Mouse (Mus musculus) olfactory bulb, adult 2 months (tissue): ENCODE measurements around the gene Zfp82. TPM values are rescaled to one million over a fixed set of nuclear protein-coding genes. Genes with fewer than 3 reads are reported as not detected.
A peak's percentile ranks its signal among the peaks of the same experiment; 100 is the strongest.

Source experiments
- H3K27ac ChIP-seq: fragments of 200-500 bp; 2 replicates; pipeline ENCODE4 v1.5.1; 2012; ENCODE audit warnings: low read depth, low read length; ENCODE audit not compliant: insufficient read depth
- H3K4me1 ChIP-seq: fragments of 200-500 bp; 2 replicates; pipeline ENCODE4 v1.6.1; 2012; ENCODE audit warnings: low read length; ENCODE audit not compliant: control insufficient read depth, insufficient read depth
- H3K4me3 ChIP-seq: fragments of 200-500 bp; 2 replicates; pipeline ENCODE4 v1.5.1; 2012; ENCODE audit warnings: mild to moderate bottlenecking, low read depth, low read length, moderate library complexity; ENCODE audit not compliant: insufficient read depth
- CTCF ChIP-seq: fragments of 200-500 bp; IDR thresholded peaks from 2 replicates; pipeline ENCODE4 v1.5.1; 2012; ENCODE audit warnings: low read depth, mild to moderate bottlenecking, low read length, moderate library complexity; ENCODE audit not compliant: insufficient read depth
- POLR2A ChIP-seq: fragments of 200-500 bp; IDR thresholded peaks from 2 replicates; pipeline ENCODE4 v1.6.1; 2012; ENCODE audit warnings: mild to moderate bottlenecking, low read depth, low read length, moderate library complexity; ENCODE audit not compliant: insufficient read depth
- WGBS: fragments of 180-500 bp; shearing (Covaris S2); methylation state at CpG from one replicate; pipeline ENCODE4 v1.1.7; 2018; 5-methylcytosine and 5-hydroxymethylcytosine counted together
- polyA plus RNA-seq: library from polyadenylated mRNA; stranded (reverse); fragments of >200 nt; gene quantifications from 2 replicates; pipeline ENCODE4 v1.2.4, GENCODE M21; 2012; ENCODE audit warnings: low replicate concordance; ENCODE audit not compliant: missing spikeins, insufficient read depth, insufficient read length

Gene Zfp82
- polyA plus RNA-seq, 1 experiment: not detected

DNA sequence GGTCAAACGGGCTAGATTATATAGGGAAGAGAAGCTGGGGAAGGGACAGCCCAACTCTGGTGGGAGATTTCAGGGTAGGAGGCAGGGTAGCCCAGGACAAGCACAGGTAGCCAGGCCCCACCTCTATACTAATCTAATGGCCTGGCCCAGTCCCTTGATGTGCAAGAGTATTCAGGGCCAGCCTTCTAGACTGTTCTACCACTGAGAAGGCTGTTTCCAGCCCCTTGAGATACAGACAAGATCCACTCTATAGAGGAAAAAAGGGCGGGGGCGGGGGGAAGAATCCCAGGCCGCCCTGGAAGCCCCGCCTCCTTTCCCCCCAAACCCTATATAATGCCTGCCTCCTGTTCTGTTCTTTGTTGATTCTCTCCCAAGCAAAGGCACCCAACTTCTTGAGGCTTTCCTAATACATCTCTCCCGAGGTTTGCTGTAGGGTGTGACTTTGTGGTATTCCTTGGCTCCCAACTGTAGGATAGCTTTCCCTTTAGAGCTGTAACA, 21.3 kb upstream of the Zfp82 start:
- Histone ChIP-seq H3K4me3 (no peak overlapping the region), H3K4me1 (peaks cover 8% of the 10 kb centered on the region), H3K27ac (no peak overlapping the region)
- TF ChIP-seq POLR2A (no peak), CTCF (no peak)
- 67% methylated on average over 6 of the region's 6 CpGs for WGBS

DNA sequence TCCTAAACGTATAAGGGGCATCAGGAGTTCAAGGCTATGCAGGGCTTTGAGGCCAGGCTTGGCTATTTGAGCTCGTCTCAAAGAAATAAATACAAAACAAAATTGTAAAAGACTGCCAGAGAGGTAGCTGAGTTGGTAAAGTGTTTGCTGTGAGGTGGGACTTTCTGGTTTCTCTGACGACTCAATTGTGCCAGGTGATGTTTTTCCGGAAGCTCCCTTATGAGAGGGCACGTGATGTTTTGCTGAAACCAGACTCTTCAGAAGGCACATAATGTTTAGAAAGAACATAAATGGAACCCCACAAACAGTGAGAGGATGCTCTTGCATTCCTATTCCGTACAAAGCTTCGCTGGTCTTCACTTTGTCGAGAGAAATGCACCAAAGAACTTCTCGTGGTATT, 20.0 kb upstream of the Zfp82 start:
- TF ChIP-seq POLR2A (no peak), CTCF (no peak)
- WGBS: 84% methylated on average over 9 of the region's 9 CpGs
- peaks cover 11% of the 10 kb centered on the region for H3K4me1 ChIP-seq

DNA sequence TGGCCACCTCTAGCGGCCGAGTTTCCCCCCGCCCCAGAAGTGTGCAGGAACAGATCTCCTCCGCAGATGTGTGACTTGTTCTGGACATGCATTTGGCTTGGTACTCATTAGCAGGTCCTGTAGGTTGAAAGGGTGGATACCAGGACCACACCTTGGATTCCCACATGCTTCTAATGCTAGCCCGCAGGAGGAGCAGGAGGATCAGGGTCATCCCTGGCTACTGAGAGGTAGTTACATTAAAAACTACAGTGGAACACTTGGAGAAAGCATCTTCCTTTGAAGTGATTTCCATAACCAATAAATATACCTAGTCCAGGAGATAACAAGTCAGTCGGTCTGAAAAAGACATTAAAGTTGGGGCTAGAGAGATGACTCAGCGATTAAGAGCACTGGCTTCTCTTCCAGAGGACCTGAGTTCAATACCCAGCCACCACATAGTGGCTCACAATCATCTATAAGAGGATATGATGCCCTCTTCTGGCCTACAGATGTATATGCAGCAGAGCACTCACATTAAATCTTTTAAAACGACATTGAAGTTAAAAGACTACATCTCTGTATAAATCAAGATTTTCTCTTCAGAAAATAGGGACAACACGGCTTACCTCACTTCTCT, 18.4 kb upstream of the Zfp82 start:
- WGBS: 4% methylated on average over 9 of the region's 9 CpGs
- peaks cover 9% of the 10 kb centered on the region for H3K4me1 ChIP-seq
- peak overlapping the region; percentile 30 for H3K4me3 ChIP-seq
- TF ChIP-seq POLR2A (no peak), CTCF (no peak)
- H3K27ac ChIP-seq: 0 out of 2 replicates have a peak overlapping the region, but pooled peaks have one; percentile 43

More for the DNA sequence above, 20.0 kb upstream of the Zfp82 start:
- Histone ChIP-seq H3K4me3 (no peak overlapping the region), H3K27ac (no peak overlapping the region)

DNA sequence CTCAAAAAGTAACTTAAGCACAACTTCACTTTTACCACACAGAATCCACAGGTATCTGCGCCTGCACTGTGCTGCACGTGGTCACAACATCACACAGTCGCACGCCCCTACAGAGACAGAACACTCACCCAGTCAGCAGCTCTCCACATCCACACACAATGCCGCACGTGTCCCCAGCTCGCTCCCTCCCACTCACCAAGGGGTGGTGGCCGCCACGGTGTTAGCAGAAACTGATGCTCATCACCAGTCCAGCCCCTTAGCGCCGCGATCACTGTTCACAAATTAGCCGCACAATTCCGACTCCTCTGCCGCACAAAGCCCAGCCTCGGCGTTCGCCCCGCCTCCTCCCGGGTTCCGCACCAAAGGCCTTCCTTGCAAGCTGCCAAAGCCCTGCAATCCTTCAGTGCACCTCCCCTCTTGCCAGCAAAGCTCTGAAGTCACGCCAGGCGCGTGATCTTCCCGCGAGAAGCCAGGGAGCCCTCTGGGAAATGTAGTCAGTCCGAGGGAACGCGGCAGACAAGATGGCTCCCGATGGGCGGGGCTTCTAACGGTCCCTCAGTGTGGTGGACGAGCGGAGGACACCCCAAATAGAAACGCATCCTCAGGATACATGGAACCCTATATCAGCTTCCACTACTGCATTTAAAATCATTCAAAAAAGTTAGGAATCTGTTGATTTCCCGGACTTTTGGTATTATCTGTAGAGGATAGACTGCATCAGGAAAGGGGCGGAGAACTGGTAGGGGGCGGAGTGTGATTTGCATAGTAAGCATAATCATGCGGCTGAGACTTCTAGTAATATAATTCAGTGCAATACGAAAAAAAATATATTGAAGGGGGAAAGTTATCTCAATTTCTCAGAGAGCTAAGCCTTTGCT, 17.6 kb upstream of the Zfp82 start, which contains the start of the genes Gm26920 and Zfp566:
TSS of gene Gm26920 (minus strand) at position 319 of the 878 bp plus-strand sequence.
TSS of gene Zfp566 (minus strand) at position 436 of the 878 bp plus-strand sequence.
- peak within 1 kb of the TSS; percentile 70 for H3K27ac ChIP-seq
- H3K4me3 ChIP-seq: peak within 1 kb of the TSS; percentile 69
- H3K4me1 ChIP-seq: peaks cover 10% of the 10 kb centered on the region
- under 1% methylated on average over 40 of the region's 40 CpGs for WGBS
- no peak for TF ChIP-seq CTCF
- TF ChIP-seq POLR2A: peak; percentile 76

DNA sequence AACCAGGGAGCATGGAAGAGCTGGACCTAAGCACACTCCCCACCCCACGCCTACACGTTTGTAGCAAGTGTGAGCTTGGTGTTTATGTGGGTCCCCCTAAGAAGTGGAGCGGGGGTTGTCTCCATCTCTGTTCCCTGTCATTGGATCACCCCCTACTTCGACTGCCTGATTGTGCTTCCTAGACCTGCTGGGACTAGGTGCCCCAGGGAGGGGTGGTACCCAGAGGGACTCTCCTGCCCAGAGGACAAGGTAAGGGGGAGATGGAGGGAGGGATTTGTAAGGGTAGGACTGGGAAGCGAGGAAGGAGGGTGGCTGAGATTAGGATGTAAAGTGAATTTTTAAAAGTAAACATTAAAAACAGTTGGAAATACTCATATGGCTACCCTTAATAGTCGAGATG, 16.7 kb upstream of the Zfp82 start:
- WGBS: 10% methylated on average over 6 of the region's 6 CpGs
- peaks cover 10% of the 10 kb centered on the region for H3K4me1 ChIP-seq
- TF ChIP-seq CTCF: no peak
- no peak for TF ChIP-seq POLR2A
- H3K4me3 ChIP-seq: no peak overlapping the region
- H3K27ac ChIP-seq: no peak overlapping the region

DNA sequence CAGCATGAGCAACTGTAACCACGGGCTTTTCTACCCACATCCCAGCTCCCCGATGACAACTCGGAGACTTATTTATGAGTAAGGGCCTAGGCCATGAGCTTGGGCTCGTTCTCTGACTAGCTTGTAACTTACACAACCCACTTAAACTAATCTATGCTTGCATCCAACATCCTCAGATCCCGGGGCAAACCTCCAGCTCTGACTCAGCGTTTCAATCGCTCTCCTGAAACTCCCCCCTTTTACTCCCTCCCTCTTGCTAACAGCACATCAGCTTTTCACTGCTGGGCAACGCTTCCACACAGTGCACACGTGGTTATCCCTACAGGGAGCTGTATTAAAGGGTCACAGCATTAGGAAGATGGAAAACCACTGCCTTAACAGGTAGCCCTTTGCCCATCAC, 13.8 kb upstream of the Zfp82 start:
- peaks cover 10% of the 10 kb centered on the region for H3K4me1 ChIP-seq
- H3K27ac ChIP-seq: no peak overlapping the region
- TF ChIP-seq CTCF (no peak), POLR2A (no peak)
- H3K4me3 ChIP-seq: no peak overlapping the region
- WGBS: 39% methylated on average over 9 of the region's 9 CpGs

DNA sequence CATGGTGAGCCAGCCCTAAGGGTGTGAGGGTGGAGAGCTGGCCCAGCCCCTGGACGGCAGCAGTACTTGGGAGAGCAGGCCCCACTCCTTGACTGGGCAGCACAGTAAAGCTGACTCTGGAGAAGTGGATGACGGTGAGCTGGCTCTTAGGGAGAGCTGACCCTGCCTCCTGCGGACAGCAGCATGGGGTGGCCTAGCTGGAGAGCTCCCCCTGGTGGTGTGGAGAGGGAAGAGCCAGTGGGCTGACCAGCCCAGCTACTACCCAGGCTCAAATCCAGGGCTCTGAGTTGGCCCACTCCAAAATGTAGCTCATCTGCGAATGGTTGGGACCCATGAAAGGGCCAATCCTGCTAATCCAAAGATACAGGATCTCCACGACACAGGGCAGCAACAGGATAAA, 8.1 kb downstream of the Zfp82 start:
- WGBS: 73% methylated on average over 5 of the region's 5 CpGs
- Histone ChIP-seq H3K4me1 (no peaks in the 10 kb centered on the region), H3K4me3 (no peak overlapping the region), H3K27ac (no peak overlapping the region)
- TF ChIP-seq CTCF: peak; percentile 23; the same call in 1 of the 2 replicates
- no peak for TF ChIP-seq POLR2A

DNA sequence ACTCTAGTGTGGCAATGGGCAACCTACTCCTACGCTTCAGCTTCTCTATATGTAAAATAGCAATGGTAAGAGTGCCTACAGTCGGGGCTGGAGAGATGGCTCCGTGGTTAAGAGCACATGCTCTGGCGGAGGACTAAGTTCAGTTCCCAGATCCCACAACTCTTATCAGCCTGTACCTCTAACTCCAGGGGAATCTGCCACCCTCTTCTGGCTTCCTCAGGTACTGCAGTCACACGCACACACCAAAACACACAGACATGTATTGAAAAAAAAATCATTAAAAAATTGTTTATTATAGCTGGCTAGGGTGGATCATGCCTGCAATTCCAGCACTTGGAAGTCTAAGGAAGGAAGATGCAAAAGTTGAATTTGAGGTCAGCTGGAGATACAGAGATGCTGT, 10.2 kb downstream of the Zfp82 start:
- H3K4me1 ChIP-seq: no peaks in the 10 kb centered on the region
- TF ChIP-seq POLR2A: no peak
- no peak for TF ChIP-seq CTCF
- H3K4me3 ChIP-seq: no peak overlapping the region
- WGBS: 91% methylated on average over 5 of the region's 5 CpGs
- no peak overlapping the region for H3K27ac ChIP-seq

DNA sequence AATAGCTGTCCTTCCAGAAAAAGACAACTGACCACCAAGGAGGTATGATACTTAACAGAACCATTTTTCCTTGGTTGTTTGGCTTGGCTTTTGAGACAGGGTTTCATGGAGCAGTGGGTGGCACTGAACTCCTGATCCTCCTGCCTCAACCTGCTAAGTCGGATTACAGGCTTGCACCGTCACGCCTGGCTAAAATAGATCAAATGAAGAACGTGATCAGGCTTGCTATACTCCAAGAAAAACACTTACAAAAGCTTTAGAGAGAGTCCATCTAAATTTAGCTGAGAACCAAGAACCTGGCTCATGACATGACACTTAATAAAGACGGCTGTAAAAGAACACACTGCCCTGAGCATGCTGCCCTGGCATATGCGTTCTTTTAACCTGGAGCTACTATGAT, 12.4 kb downstream of the Zfp82 start:
- 83% methylated on average over 6 of the region's 6 CpGs for WGBS
- TF ChIP-seq POLR2A: no peak
- no peak for TF ChIP-seq CTCF
- no peaks in the 10 kb centered on the region for H3K4me1 ChIP-seq
- H3K27ac ChIP-seq: no peak overlapping the region
- no peak overlapping the region for H3K4me3 ChIP-seq
